Mouse (Mus musculus) limb, embryonic 10.5 days (tissue): ENCODE results near the gene Acaca. TPM values are rescaled to one million over a fixed set of nuclear protein-coding genes. Genes with fewer than 3 reads are reported as not detected.

Experiments used
- DNase-seq: peaks from one replicate; pipeline ENCODE4 v3.0.0-alpha.2; 2017; ENCODE audit warnings: low spot score
- H3K27ac ChIP-seq: fragments of 300-500 bp; sonication (generic); 2 replicates; pipeline ENCODE4 v1.5.1; 2016; ENCODE audit warnings: mild to moderate bottlenecking
- H3K27me3 ChIP-seq: fragments of 300-500 bp; sonication (generic); 2 replicates; pipeline ENCODE4 v1.6.1; 2016; ENCODE audit warnings: low read depth, mild to moderate bottlenecking; ENCODE audit not compliant: poor library complexity, severe bottlenecking
- H3K36me3 ChIP-seq: fragments of 300-500 bp; sonication (generic); 2 replicates; pipeline ENCODE4 v1.6.1; 2016; ENCODE audit warnings: mild to moderate bottlenecking, moderate library complexity
- H3K4me1 ChIP-seq: fragments of 300-500 bp; sonication (generic); 2 replicates; pipeline ENCODE4 v1.6.1; 2016
- H3K4me3 ChIP-seq: fragments of 300-500 bp; sonication (generic); 2 replicates; pipeline ENCODE4 v1.5.1; 2016; ENCODE audit warnings: mild to moderate bottlenecking, moderate library complexity
- H3K9me3 ChIP-seq: fragments of 300-500 bp; sonication (generic); replicated peaks from 2 replicates; pipeline ENCODE4 v1.6.1; 2016; ENCODE audit warnings: mild to moderate bottlenecking
- WGBS: fragments of 180-500 bp; shearing (Covaris S2); methylation state at CpG from one replicate; pipeline ENCODE4 v1.1.7; 2016; 5-methylcytosine and 5-hydroxymethylcytosine counted together
- polyA plus RNA-seq: library from polyadenylated mRNA; unstranded; fragments of >200 nt; fragmentation: Nextera tagmentation; extraction: Ambion mirVana; gene quantifications from 2 replicates; pipeline ENCODE4 v1.2.1, GENCODE M21; 2016

The Acaca gene
- polyA plus RNA-seq, 1 experiment from 2014 or later, result 22.8 TPM

- DNase-seq, result no peak
- 94% methylated on average over 4 of the region's 4 CpGs for WGBS
- Histone ChIP-seq H3K4me3 (no peak overlapping the region), H3K27ac (no peak overlapping the region), H3K27me3 (peaks cover 16% of the 10 kb centered on the region), H3K9me3 (no peaks in the 10 kb centered on the region), H3K4me1 (peaks cover 15% of the 10 kb centered on the region), H3K36me3 (peaks cover under 1% of the 10 kb centered on the region; the same call in 1 of the 2 replicates)
These were observed 277.3 kb downstream of the Acaca start for GRCm38 (mm10) chr11:84406733-84407132.

DNA sequence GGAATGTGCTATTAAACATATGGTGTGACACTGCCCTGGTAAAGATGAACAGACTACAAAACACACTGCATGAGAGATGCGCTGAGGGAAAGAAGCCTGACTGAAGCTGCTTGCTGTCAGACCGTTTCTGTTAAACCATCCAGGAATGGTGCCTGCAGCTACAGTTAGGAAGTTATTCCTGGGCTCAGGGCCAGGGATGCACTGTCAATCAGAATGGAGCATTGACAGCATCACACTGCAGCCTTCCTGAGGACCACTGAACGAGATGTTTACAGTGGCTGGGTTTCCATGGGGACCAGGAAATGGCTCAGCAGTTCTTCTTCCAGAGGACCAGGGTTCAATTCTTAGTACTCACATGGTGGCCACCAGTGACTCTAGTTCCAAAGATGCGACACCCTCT lies 280.9 kb downstream of the Acaca start:
- no peak for DNase-seq
- Histone ChIP-seq H3K4me3 (no peak overlapping the region), H3K9me3 (no peaks in the 10 kb centered on the region), H3K4me1 (peaks cover 35% of the 10 kb centered on the region), H3K36me3 (no peaks in the 10 kb centered on the region), H3K27ac (no peak overlapping the region), H3K27me3 (peaks cover 16% of the 10 kb centered on the region)
- WGBS, result 78% methylated on average over 4 of the region's 4 CpGs

GRCm38 (mm10) chr11:84410879-84411641 lies 281.6 kb downstream of the Acaca start:
- DNase-seq, result no peak
- WGBS, result 74% methylated on average over 7 of the region's 7 CpGs
- Histone ChIP-seq H3K27ac (peak overlapping the region; percentile 44; the same call in 1 of the 2 replicates), H3K36me3 (no peaks in the 10 kb centered on the region), H3K9me3 (no peaks in the 10 kb centered on the region), H3K4me3 (no peak overlapping the region), H3K4me1 (peaks cover 35% of the 10 kb centered on the region), H3K27me3 (peaks cover 16% of the 10 kb centered on the region)

- H3K27ac ChIP-seq, result peak overlapping the region; percentile 44; the same call in 1 of the 2 replicates
- peaks cover 16% of the 10 kb centered on the region for H3K27me3 ChIP-seq
- no peak overlapping the region for H3K4me3 ChIP-seq
- H3K9me3 ChIP-seq, result no peaks in the 10 kb centered on the region
- no peaks in the 10 kb centered on the region for H3K36me3 ChIP-seq
- peak; percentile 42 for DNase-seq
- H3K4me1 ChIP-seq, result peaks cover 35% of the 10 kb centered on the region
- 68% methylated on average over 7 of the region's 7 CpGs for WGBS
These were observed 282.2 kb downstream of the Acaca start for GRCm38 (mm10) chr11:84411642-84412018.

DNA sequence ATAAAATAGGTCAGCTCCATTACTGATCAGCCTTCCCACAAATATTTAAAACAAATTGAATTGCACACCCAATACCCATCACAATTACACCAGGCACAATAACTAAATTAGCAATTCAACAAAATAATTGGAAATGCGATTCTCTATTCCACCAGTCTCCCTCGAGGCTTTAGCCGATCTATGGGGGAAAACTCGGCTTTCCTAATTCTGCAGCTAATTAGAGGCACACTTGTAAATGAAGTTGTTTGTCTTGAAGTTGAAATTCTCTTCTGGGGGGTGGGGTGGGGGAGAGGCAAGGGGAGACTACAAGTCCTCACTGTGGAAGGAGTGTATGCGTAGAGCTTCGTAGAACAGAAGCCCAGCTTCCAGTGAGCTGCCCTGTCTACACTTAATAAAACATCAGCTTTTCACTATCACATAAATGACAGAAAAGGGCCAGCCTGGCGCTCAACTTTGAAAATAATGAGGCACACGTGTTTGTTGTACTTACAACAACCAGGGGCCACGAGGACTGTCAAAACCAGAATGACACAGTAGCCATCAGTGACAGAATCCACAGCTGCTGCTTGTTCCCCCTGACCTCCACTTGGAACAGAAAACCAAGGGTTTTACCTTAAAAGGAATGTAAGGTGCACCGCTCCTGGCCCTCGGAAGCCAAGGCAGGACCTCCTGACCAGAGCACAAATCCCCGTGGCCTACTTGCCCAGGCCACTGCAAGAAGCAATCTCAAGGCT lies 282.9 kb downstream of the Acaca start:
- H3K4me1 ChIP-seq, result peaks cover 35% of the 10 kb centered on the region
- DNase-seq, result peak; percentile 56
- WGBS, result 29% methylated on average over 12 of the region's 12 CpGs
- H3K27me3 ChIP-seq, result peaks cover 16% of the 10 kb centered on the region
- no peaks in the 10 kb centered on the region for H3K36me3 ChIP-seq
- H3K4me3 ChIP-seq, result no peak overlapping the region
- H3K27ac ChIP-seq, result peak overlapping the region; percentile 68
- no peaks in the 10 kb centered on the region for H3K9me3 ChIP-seq

GRCm38 (mm10) chr11:84413111-84413510 lies 283.6 kb downstream of the Acaca start:
- 65% methylated on average over 6 of the region's 6 CpGs for WGBS
- Histone ChIP-seq H3K4me1 (peaks cover 35% of the 10 kb centered on the region), H3K27me3 (peaks cover 16% of the 10 kb centered on the region), H3K36me3 (no peaks in the 10 kb centered on the region), H3K4me3 (no peak overlapping the region), H3K27ac (peak overlapping the region; percentile 68), H3K9me3 (no peaks in the 10 kb centered on the region)
- peak; percentile 47 for DNase-seq

DNA sequence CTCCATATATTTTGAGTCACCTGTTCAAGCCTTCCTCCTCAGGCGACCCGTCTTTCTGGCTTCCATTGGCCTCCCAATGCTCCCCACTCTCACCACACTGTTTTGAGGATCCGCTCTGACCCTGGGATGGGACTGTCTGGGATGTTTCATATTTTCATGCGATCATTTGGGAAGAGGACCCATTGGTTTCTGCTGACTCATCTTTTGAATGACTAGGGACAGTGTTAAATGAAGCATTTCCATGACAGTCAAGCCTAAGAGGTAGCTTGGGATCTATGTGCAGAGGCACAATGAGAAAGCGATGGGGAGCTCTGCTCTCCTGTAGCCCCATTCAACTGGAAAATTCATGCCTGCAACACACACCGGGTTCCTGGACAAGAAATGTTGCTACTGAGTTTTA lies 291.3 kb downstream of the Acaca start:
- H3K4me3 ChIP-seq, result no peak overlapping the region
- no peaks in the 10 kb centered on the region; the same call in 1 of the 2 replicates for H3K36me3 ChIP-seq
- no peaks in the 10 kb centered on the region for H3K9me3 ChIP-seq
- H3K4me1 ChIP-seq, result peaks cover 27% of the 10 kb centered on the region
- H3K27me3 ChIP-seq, result no peaks in the 10 kb centered on the region
- H3K27ac ChIP-seq, result no peak overlapping the region
- WGBS, result 95% methylated on average over 6 of the region's 6 CpGs
- DNase-seq, result no peak

- 67% methylated on average over 13 of the region's 13 CpGs for WGBS
- H3K36me3 ChIP-seq, result no peaks in the 10 kb centered on the region; the same call in 1 of the 2 replicates
- no peak for DNase-seq
These were observed 296.5 kb downstream of the Acaca start for GRCm38 (mm10) chr11:84425736-84426632.

DNA sequence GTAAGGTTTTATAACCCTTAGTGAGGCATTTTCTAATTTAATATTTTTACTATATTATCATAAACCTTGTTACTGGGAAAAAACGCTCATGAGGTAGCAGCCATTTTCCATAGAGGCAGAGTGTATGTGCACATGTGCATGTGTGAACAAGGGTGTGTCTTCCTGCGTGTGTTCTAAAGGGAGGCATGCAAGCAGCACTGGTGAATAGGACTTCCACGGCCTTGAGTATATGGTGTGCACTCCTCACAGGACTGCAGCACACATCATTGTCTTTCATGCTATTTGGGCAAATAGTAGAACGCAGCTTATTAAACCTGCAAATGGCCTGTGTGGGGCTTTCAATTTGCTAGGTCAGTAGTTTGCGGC lies 297.1 kb downstream of the Acaca start:
- Histone ChIP-seq H3K27ac (no peak overlapping the region), H3K4me3 (no peak overlapping the region), H3K27me3 (no peaks in the 10 kb centered on the region), H3K9me3 (no peaks in the 10 kb centered on the region), H3K36me3 (no peaks in the 10 kb centered on the region; the same call in 1 of the 2 replicates), H3K4me1 (peaks cover 35% of the 10 kb centered on the region)
- DNase-seq, result no peak
- 94% methylated on average over 5 of the region's 5 CpGs for WGBS

More at GRCm38 (mm10) chr11:84425736-84426632, 296.5 kb downstream of the Acaca start:
- H3K4me3 ChIP-seq, result no peak overlapping the region
- H3K4me1 ChIP-seq, result peaks cover 36% of the 10 kb centered on the region
- H3K27ac ChIP-seq, result no peak overlapping the region
- no peaks in the 10 kb centered on the region for H3K9me3 ChIP-seq
- no peaks in the 10 kb centered on the region for H3K27me3 ChIP-seq

DNA sequence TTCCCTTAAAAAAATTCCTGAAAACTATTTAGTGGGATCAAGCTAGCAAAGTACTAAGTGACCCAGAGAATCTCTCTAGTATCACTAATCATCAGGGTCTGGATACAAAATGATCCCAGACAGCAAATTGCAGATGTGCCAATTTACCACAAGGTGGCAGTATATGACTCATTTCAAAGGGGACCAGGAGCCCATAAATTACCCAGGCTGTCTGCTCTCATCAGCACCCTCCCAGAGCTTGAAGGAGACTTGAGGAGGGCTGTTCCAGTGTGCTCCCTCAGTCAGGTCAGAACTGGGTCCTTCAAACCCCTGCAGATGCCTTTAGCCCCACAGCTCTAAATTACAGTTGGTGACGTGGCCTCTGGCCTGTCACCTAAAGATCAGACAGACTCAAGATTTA lies 300.1 kb downstream of the Acaca start:
- Histone ChIP-seq H3K27me3 (no peaks in the 10 kb centered on the region), H3K4me1 (peaks cover 12% of the 10 kb centered on the region), H3K36me3 (peaks cover under 1% of the 10 kb centered on the region; the same call in 1 of the 2 replicates), H3K27ac (no peak overlapping the region), H3K4me3 (no peak overlapping the region), H3K9me3 (no peaks in the 10 kb centered on the region)
- DNase-seq, result peak; percentile 57
- 33% methylated on average over 1 of the region's 1 CpGs for WGBS

GRCm38 (mm10) chr11:84430336-84430735 lies 300.9 kb downstream of the Acaca start:
- DNase-seq, result no peak
- 0 out of 2 replicates have a peak, but pooled peaks cover 4% of the 10 kb centered on the region for H3K36me3 ChIP-seq
- H3K27me3 ChIP-seq, result no peaks in the 10 kb centered on the region
- no peaks in the 10 kb centered on the region for H3K9me3 ChIP-seq
- no peak overlapping the region for H3K27ac ChIP-seq
- H3K4me3 ChIP-seq, result no peak overlapping the region
- WGBS, result 73% methylated on average over 4 of the region's 4 CpGs
- peaks cover 12% of the 10 kb centered on the region for H3K4me1 ChIP-seq

- 76% methylated on average over 6 of the region's 6 CpGs for WGBS
- Histone ChIP-seq H3K27me3 (no peaks in the 10 kb centered on the region), H3K4me1 (no peaks in the 10 kb centered on the region), H3K27ac (no peak overlapping the region), H3K9me3 (no peaks in the 10 kb centered on the region), H3K36me3 (0 out of 2 replicates have a peak, but pooled peaks cover 8% of the 10 kb centered on the region), H3K4me3 (no peak overlapping the region)
- no peak for DNase-seq
These were observed 305.4 kb downstream of the Acaca start for GRCm38 (mm10) chr11:84434879-84435278.
